ENCODE assay signal across 25 mouse cellular contexts in genomic region chr6:33025041-33025440, GRCm38 (mm10).
"Had no signal": no experiment of that assay in that cellular context is flagged by ENCODE, and none has a peak within 500 bp of the region (broad histone marks: within the 10 kb centered on the region; RNA-seq: fewer than 3 reads in every experiment).

No protein-coding gene starts in this region.

- H3K27ac ChIP-seq: heart, embryonic 10.5 days; hindbrain, embryonic 13.5 days; hindbrain, embryonic 15.5 days; hindbrain, postnatal 0 days; kidney, embryonic 15.5 days; kidney, postnatal 0 days; limb, embryonic 13.5 days; limb, embryonic 15.5 days; liver, embryonic 13.5 days; liver, embryonic 15.5 days had no signal

- H3K4me2 ChIP-seq: heart, embryonic 12.5 days; hindbrain, embryonic 13.5 days; hindbrain, embryonic 15.5 days; kidney, embryonic 15.5 days; limb, embryonic 13.5 days; limb, embryonic 15.5 days; liver, embryonic 11.5 days; liver, embryonic 13.5 days; liver, embryonic 15.5 days had no signal

- H3K9me3 ChIP-seq: heart, embryonic 10.5 days; heart, embryonic 12.5 days; hindbrain, embryonic 13.5 days; hindbrain, embryonic 15.5 days; kidney, embryonic 15.5 days; limb, embryonic 13.5 days; limb, embryonic 15.5 days; liver, embryonic 13.5 days; liver, embryonic 15.5 days had no signal

- H3K4me3 ChIP-seq: heart, embryonic 10.5 days; heart, embryonic 12.5 days; hindbrain, embryonic 13.5 days; hindbrain, embryonic 15.5 days; kidney, embryonic 15.5 days; limb, embryonic 13.5 days; limb, embryonic 15.5 days; liver, embryonic 13.5 days; liver, embryonic 15.5 days had no signal

- H3K27me3 ChIP-seq: heart, embryonic 12.5 days; hindbrain, embryonic 13.5 days; hindbrain, embryonic 15.5 days; kidney, embryonic 15.5 days; limb, embryonic 13.5 days; limb, embryonic 15.5 days; liver, embryonic 13.5 days; liver, embryonic 15.5 days had no signal

- H3K9ac ChIP-seq: heart, embryonic 12.5 days; hindbrain, embryonic 13.5 days; hindbrain, embryonic 15.5 days; kidney, embryonic 15.5 days; limb, embryonic 13.5 days; limb, embryonic 15.5 days; liver, embryonic 13.5 days; liver, embryonic 15.5 days had no signal

- ATAC-seq: hindbrain, postnatal 0 days; intestine, embryonic 16.5 days had no signal

- H3K4me1 ChIP-seq: heart, embryonic 10.5 days; hindbrain, embryonic 13.5 days; hindbrain, embryonic 15.5 days; kidney, embryonic 15.5 days; liver, embryonic 15.5 days had no signal

- DNase-seq: gastrocnemius, postnatal 14 days; gastrocnemius, postnatal 36 days; heart, adult 18-20 months; heart, postnatal 10 days; kidney, adult 11 months; kidney, adult 2 months; kidney, adult 9 months; kidney, postnatal 14 days; kidney, postnatal 36 days; layer of hippocampus, adult 9-11 months; layer of hippocampus, postnatal 36 days; left cerebral cortex, postnatal 4 days; liver, embryonic 13.5 days had no signal

- H3K36me3 ChIP-seq: heart, embryonic 10.5 days; heart, embryonic 12.5 days; hindbrain, embryonic 13.5 days; hindbrain, embryonic 15.5 days; limb, embryonic 13.5 days; limb, embryonic 15.5 days; liver, embryonic 13.5 days had no signal
